Mouse (Mus musculus) stomach, postnatal 0 days (tissue): ENCODE measurements around the gene Ifrd2.

Experiments used
- CTCF ChIP-seq: IDR thresholded peaks from 2 replicates; pipeline ENCODE4 v1.5.1; 2016; ENCODE audit warnings: antibody characterized with exemption, low read depth, mild to moderate bottlenecking, moderate library complexity
- EP300 ChIP-seq: optimal IDR thresholded peaks from 2 replicates; pipeline ENCODE3; 2016; ENCODE audit warnings: antibody characterized with exemption

DNA sequence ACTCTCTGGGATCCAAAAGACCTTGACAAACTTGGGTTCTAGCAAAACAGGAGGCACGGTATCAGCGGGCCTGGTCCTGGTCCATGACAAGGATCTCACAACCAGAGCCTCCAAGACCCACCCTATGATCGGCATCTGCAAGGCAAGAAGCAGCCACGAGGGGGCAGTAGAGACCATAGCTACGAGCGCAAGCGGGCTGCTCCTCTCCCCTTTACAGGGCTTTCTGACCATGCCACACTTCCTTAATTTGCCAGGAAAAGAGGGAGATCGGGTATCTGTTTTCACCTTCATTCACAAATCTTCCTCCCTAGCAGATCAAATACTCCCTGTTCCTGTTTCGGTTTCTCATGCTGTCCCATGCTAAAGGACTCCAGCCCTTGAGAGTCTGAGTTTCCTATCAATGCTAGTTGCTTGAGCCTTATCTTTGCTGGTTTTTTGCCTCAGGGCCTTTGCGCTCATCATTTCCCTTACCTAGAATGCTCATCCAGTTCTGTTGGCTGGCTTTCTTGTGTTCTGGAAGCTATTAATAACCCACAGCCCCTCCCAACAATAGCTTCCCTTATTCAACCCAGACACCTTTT lies 14.7 kb downstream of the Ifrd2 start:
- TF ChIP-seq CTCF (peak; percentile 99), EP300 (no peak)
